Mouse (Mus musculus): Measurements from ENCODE around the gene Pcgf2. TPM values are rescaled to one million over a fixed set of nuclear protein-coding genes. Genes with fewer than 3 reads are reported as not detected.
"Not testable (repeated sequence)": the region's sequence is repeated elsewhere in the genome, so short reads cannot be mapped to it uniquely, and the experiment has no call there.

Pcgf2 gene
- total and polyA plus RNA-seq, 2 experiments from 2014 or later = 16.7 to 19.6 TPM

DNA sequence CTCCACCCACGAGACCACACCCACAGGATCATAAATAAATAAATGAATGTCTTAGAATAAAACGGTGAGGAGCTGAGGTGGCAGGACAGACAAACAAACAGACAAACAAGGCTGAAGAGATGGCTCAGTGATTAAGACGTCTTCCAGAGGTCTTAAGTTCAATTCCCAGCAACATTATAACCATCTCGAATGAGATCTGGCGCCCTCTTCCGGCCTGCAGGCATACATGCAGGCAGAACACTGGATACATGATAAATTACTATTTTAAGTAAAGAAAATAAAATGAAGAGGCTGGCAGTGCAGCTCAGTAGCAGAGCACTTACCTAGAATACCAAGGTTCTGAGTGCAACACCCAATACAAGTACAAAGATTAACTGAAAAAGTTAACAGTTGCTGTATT is 38.4 kb upstream of the Pcgf2 start:
- whole genome bisulfite sequencing = 68% methylated on average over 6 of the region's 6 CpGs
- H3K9ac ChIP-seq (replicated peaks; ENCODE audit: low read length, poor library complexity, severe bottlenecking) = no peak overlapping the region
- H3K9me3 ChIP-seq (ENCODE audit: low read length) = no peaks in the 10 kb centered on the region
- no peak overlapping the region for H3K4me3 ChIP-seq (ENCODE audit: low read depth, low read length)
- no peak overlapping the region for H3K4me2 ChIP-seq (ENCODE audit: low read depth, low read length, poor library complexity, severe bottlenecking)
- no peaks in the 10 kb centered on the region for H3K36me3 ChIP-seq (ENCODE audit: insufficient read depth, low read length)
- H3K4me1 ChIP-seq (ENCODE audit: insufficient read depth, low read length) = peaks cover 17% of the 10 kb centered on the region
- H3K27me3 ChIP-seq (ENCODE audit: insufficient read depth, low read length) = no peaks in the 10 kb centered on the region
- H3K27ac ChIP-seq (ENCODE audit: low read depth, low read length) = no peak overlapping the region
- DNase-seq (ENCODE audit: low spot score) (no peak), ATAC-seq (ENCODE audit: low FRiP score) (no peak)
- peak; percentile 56 for TF ChIP-seq CTCF (IDR thresholded peaks at IDR 0.05)

DNA sequence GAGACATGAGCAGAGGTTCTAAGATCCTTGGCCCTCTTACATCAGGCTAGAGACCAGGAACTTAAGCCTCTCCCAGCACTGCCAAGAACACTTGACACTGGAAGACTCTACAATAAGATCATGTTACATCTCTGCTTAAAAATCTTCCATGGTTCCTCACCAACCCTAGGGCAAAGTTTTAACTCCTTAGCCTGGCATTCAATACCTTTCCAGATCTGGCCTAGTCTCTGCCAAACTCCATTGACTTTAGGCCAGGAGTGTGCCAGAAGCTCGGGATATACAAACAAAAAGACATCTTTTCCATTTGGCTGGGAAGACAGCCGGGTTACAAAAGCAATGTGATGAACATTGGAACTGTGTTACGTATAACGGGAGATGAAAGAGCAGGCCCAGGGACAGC is 37.3 kb upstream of the Pcgf2 start:
- no peak for ATAC-seq (ENCODE audit: low FRiP score)
- 57% methylated on average over 4 of the region's 4 CpGs for WGBS

DNA sequence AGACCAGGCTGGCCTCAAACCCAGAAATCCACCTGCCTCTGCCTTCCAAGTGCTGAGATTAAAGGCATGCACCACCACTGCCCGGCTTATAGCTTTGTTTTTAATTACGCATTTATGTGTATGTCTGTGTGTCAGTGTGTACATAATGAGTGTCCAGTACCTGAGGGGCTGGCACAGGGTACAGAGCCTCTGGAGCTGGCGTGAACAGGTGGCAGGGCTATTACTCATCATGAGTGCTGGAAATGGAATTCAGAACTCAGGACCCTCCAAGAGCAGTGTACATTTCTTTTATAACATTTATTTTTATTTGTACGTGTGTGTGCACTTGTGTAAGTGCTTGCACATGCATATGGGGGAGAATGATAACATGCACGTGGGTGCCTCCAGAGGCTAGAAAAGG is 36.3 kb upstream of the Pcgf2 start:
- Histone ChIP-seq H3K4me1 (ENCODE audit: insufficient read depth, low read length) (no peaks in the 10 kb centered on the region; the same call in 1 of the 2 replicates), H3K27me3 (ENCODE audit: insufficient read depth, low read length) (no peaks in the 10 kb centered on the region), H3K4me2 (ENCODE audit: low read depth, low read length, poor library complexity, severe bottlenecking) (no peak overlapping the region), H3K9ac (replicated peaks; ENCODE audit: low read length, poor library complexity, severe bottlenecking) (no peak overlapping the region), H3K27ac (ENCODE audit: low read depth, low read length) (no peak overlapping the region), H3K9me3 (ENCODE audit: low read length) (no peaks in the 10 kb centered on the region), H3K36me3 (ENCODE audit: insufficient read depth, low read length) (peaks cover 6% of the 10 kb centered on the region), H3K4me3 (ENCODE audit: low read depth, low read length) (no peak overlapping the region)
- WGBS = 86% methylated on average over 5 of the region's 5 CpGs
- TF ChIP-seq CTCF (IDR thresholded peaks at IDR 0.05) = no peak
- no peak for DNase-seq (ENCODE audit: low spot score)
- no peak for ATAC-seq (ENCODE audit: low FRiP score)

More for the DNA sequence above, 37.3 kb upstream of the Pcgf2 start:
- no peaks in the 10 kb centered on the region for H3K9me3 ChIP-seq (ENCODE audit: low read length)
- H3K4me2 ChIP-seq (ENCODE audit: low read depth, low read length, poor library complexity, severe bottlenecking) = no peak overlapping the region
- H3K4me1 ChIP-seq (ENCODE audit: insufficient read depth, low read length) = peaks cover 6% of the 10 kb centered on the region
- TF ChIP-seq CTCF (IDR thresholded peaks at IDR 0.05) = no peak
- no peak for DNase-seq (ENCODE audit: low spot score)
- no peak overlapping the region for H3K9ac ChIP-seq (replicated peaks; ENCODE audit: low read length, poor library complexity, severe bottlenecking)
- no peak overlapping the region for H3K4me3 ChIP-seq (ENCODE audit: low read depth, low read length)
- H3K36me3 ChIP-seq (ENCODE audit: insufficient read depth, low read length) = no peaks in the 10 kb centered on the region; the same call in 1 of the 2 replicates
- no peaks in the 10 kb centered on the region for H3K27me3 ChIP-seq (ENCODE audit: insufficient read depth, low read length)
- no peak overlapping the region for H3K27ac ChIP-seq (ENCODE audit: low read depth, low read length)

DNA sequence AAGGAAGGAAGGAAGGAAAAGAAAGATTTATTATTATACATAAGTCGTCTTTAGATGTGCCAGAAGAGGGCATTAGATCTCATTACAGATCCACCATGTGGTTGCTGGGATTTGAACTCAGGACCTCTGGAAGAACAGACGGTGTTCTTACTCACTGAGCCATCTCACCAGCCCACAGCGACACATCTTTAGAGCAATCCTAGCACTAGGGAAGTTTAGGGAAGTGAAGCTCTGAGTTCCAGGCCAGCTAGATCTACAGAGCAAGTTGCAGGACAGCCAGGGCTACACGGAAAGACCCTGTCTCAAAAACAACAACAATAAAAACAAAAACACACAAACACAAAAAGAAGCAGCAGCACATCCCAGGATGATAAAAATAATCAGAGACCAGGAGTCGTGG is 34.5 kb upstream of the Pcgf2 start:
- not testable (repeated sequence) for H3K4me1 ChIP-seq (ENCODE audit: insufficient read depth, low read length); H3K9me3 ChIP-seq (ENCODE audit: low read length); H3K27ac ChIP-seq (ENCODE audit: low read depth, low read length); H3K4me3 ChIP-seq (ENCODE audit: low read depth, low read length); H3K27me3 ChIP-seq (ENCODE audit: insufficient read depth, low read length); ATAC-seq (ENCODE audit: low FRiP score); H3K9ac ChIP-seq (replicated peaks; ENCODE audit: low read length, poor library complexity, severe bottlenecking); DNase-seq (ENCODE audit: low spot score); H3K4me2 ChIP-seq (ENCODE audit: low read depth, low read length, poor library complexity, severe bottlenecking)
- peaks cover 18% of the 10 kb centered on the region for H3K36me3 ChIP-seq (ENCODE audit: insufficient read depth, low read length)
- WGBS = 86% methylated on average over 5 of the region's 5 CpGs

DNA sequence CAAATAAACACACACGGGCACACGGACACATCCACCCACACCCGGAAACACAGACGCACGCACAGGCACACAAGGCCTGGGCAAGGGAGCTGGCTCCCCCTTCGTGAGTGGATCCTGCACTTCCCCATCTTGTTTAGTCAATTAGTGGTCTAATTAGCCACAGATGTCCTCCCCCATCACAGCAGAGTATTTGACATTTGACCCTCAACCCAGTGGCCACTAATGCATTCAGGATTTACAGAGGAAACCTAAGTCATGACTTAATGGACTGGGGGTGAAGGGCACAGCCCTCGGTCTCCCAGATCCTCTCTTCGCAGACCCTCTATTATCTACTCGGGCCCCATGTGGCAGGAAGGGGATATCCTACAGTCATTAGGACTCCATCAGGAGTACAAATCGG is 33.4 kb upstream of the Pcgf2 start:
- H3K9ac ChIP-seq (replicated peaks; ENCODE audit: low read length, poor library complexity, severe bottlenecking) = no peak overlapping the region
- ATAC-seq (ENCODE audit: low FRiP score) = no peak
- no peaks in the 10 kb centered on the region for H3K9me3 ChIP-seq (ENCODE audit: low read length)
- H3K4me2 ChIP-seq (ENCODE audit: low read depth, low read length, poor library complexity, severe bottlenecking) = no peak overlapping the region
- H3K27ac ChIP-seq (ENCODE audit: low read depth, low read length) = no peak overlapping the region
- no peak overlapping the region for H3K4me3 ChIP-seq (ENCODE audit: low read depth, low read length)
- peaks cover 25% of the 10 kb centered on the region for H3K36me3 ChIP-seq (ENCODE audit: insufficient read depth, low read length)
- DNase-seq (ENCODE audit: low spot score) = no peak
- no peak for TF ChIP-seq CTCF (IDR thresholded peaks at IDR 0.05)
- no peaks in the 10 kb centered on the region for H3K27me3 ChIP-seq (ENCODE audit: insufficient read depth, low read length)
- 60% methylated on average over 10 of the region's 10 CpGs for WGBS
- no peaks in the 10 kb centered on the region for H3K4me1 ChIP-seq (ENCODE audit: insufficient read depth, low read length)

DNA sequence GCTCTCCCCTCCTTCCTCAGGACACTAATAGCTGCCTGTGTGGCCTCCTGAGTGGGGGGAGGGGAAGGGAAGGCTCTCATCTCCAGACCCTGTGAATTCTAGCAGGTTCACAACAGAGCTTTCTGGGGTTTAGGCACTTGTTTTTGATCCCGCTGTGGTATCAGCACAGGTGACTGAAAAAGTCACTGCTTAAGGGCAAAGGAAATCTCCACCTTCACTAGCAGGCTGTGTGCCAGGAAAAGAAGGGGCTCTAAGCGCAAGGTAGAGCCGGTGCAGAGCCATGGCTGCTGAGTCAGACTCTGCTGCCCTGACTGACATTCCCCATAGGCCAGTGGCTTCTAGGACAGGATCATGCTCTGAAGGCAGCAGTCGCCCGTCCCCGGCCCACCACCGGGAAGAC is 28.4 kb upstream of the Pcgf2 start:
- ATAC-seq (ENCODE audit: low FRiP score) (no peak), DNase-seq (ENCODE audit: low spot score) (no peak)
- Histone ChIP-seq H3K4me1 (ENCODE audit: insufficient read depth, low read length) (no peaks in the 10 kb centered on the region), H3K9ac (replicated peaks; ENCODE audit: low read length, poor library complexity, severe bottlenecking) (no peak overlapping the region), H3K4me3 (ENCODE audit: low read depth, low read length) (no peak overlapping the region), H3K4me2 (ENCODE audit: low read depth, low read length, poor library complexity, severe bottlenecking) (no peak overlapping the region), H3K27ac (ENCODE audit: low read depth, low read length) (no peak overlapping the region), H3K27me3 (ENCODE audit: insufficient read depth, low read length) (no peaks in the 10 kb centered on the region), H3K36me3 (ENCODE audit: insufficient read depth, low read length) (peaks cover 66% of the 10 kb centered on the region), H3K9me3 (ENCODE audit: low read length) (no peaks in the 10 kb centered on the region)
- TF ChIP-seq CTCF (IDR thresholded peaks at IDR 0.05) = no peak
- WGBS = 92% methylated on average over 7 of the region's 7 CpGs

Data from midbrain, postnatal 0 days (tissue).